Mouse (Mus musculus) testis, adult 2 months (tissue): ENCODE results near the gene Ube2t.

Experiments used
- CTCF ChIP-seq: fragments of 200-500 bp; IDR thresholded peaks from 2 replicates; pipeline ENCODE4 v1.5.1; 2012; ENCODE audit warnings: low read depth, mild to moderate bottlenecking, inconsistent platforms, low read length, moderate library complexity; ENCODE audit not compliant: control insufficient read depth, insufficient read depth, insufficient replicate concordance
- POLR2A ChIP-seq: fragments of 200-500 bp; IDR thresholded peaks from 2 replicates; pipeline ENCODE4 v1.6.1; 2012; ENCODE audit warnings: low read depth, mild to moderate bottlenecking, inconsistent platforms, low read length, moderate library complexity; ENCODE audit not compliant: control insufficient read depth

DNA sequence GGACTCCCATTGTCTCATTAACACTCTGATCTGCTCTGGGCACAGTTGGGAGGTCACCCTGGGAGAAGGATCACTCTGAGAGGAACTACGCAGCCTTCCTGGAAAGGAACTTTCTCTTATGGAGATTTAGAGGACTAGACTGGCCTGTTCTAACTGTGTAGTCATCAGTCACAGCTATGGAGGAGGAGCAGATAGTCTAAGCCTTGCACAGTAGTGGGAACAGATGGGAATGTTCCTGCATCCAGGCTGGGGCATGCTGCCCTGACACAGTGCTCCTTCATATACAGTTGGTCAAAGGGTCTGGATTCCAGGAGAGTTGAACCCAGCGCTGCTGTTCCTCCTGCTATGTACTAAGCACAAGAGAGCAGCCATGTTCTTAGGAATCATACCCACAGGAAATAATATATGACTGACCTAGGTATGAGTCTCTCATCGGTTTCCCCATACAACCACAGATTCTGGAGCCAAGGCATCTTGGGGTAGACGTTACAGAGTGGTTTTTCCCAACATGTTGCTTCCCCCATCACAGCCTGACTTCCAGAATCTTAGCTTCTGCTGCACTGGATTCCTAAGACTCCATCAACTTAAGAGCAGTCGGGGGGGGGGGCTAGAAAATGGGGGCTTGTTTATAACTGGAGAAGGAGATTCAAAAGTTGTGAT lies 58.0 kb downstream of the Ube2t start:
- TF ChIP-seq CTCF (no peak), POLR2A (no peak)
